ENCODE assay signal across 19 mouse cellular contexts in the genomic region with DNA sequence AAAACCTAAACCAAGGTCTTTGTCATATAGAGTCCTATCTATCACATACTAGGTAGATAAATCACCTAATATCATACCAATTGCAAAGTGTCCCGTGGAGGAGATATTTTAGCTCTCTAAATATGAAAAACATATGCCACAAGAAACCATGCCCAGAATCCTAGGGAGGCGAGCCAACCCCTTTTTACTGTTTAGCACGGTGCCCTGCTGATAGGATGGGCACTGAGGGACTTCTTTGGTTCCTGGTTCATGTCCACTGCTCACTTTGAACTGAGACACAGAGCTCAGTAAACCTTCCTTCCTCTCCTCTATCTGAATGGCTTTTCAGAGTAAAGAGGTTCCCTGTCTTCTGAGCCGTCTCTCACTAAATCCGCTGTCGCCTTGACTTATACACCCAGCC.
DNase-seq lines count a peak whose midpoint lies in the region; ATAC-seq lines count a peak whose summit lies in the region.
"Had no signal": no experiment of that assay in that cellular context is flagged by ENCODE, and none has a peak within 500 bp of the region (broad histone marks: within the 10 kb centered on the region; RNA-seq: fewer than 3 reads in every experiment).

No protein-coding gene starts in this region.

- peaks cover 8% of the 10 kb centered on the region; the same call in 1 of the 2 replicates for H3K4me1 ChIP-seq in hindbrain, embryonic 13.5 days (replicated peaks)
- H3K4me1 ChIP-seq: forebrain, embryonic 13.5 days; hindbrain, embryonic 12.5 days had no signal

- no peak overlapping the region for H3K4me3 ChIP-seq in hindbrain, embryonic 13.5 days
- H3K4me3 ChIP-seq: forebrain, embryonic 13.5 days; hindbrain, embryonic 12.5 days had no signal

- no peaks in the 10 kb centered on the region for H3K36me3 ChIP-seq in hindbrain, embryonic 13.5 days
- H3K36me3 ChIP-seq: G1E; hindbrain, embryonic 12.5 days had no signal

- no peak overlapping the region for H3K27ac ChIP-seq in hindbrain, embryonic 13.5 days
- H3K27ac ChIP-seq: forebrain, embryonic 13.5 days; hindbrain, embryonic 12.5 days; hindbrain, postnatal 0 days; kidney, postnatal 0 days had no signal

- WGBS in hindbrain, embryonic 13.5 days, result 87% methylated on average over 6 of the region's 6 CpGs

- no peak overlapping the region for H3K9ac ChIP-seq in hindbrain, embryonic 13.5 days
- H3K9ac ChIP-seq: forebrain, embryonic 13.5 days; hindbrain, embryonic 12.5 days had no signal

- no peak overlapping the region for H3K4me2 ChIP-seq in hindbrain, embryonic 13.5 days
- H3K4me2 ChIP-seq: forebrain, embryonic 13.5 days; hindbrain, embryonic 12.5 days had no signal

- H3K27me3 ChIP-seq in hindbrain, embryonic 13.5 days, result no peaks in the 10 kb centered on the region
- H3K27me3 ChIP-seq: forebrain, embryonic 13.5 days; hindbrain, embryonic 12.5 days had no signal

- H3K9me3 ChIP-seq in hindbrain, embryonic 13.5 days, result no peaks in the 10 kb centered on the region
- H3K9me3 ChIP-seq: forebrain, embryonic 13.5 days; hindbrain, embryonic 12.5 days had no signal

- peak; percentile 73 for DNase-seq in brain, adult 2 months (ENCODE audit: low read depth, low spot score)
- peak; percentile 22 for DNase-seq in cerebellum, adult 11 months
- peak; percentile 42 for DNase-seq in cerebellum, adult 8-10 months
- peak; percentile 50 to 75 for DNase-seq in cerebellum, postnatal 14 days
- DNase-seq in frontal cortex, postnatal 36 days (ENCODE audit: low spot score in 2 of 2), result no peak
- DNase-seq in gastrocnemius, postnatal 4 days (ENCODE audit: low spot score in 2 of 2), result no peak
- DNase-seq: adrenal gland, postnatal 10 days; gastrocnemius, postnatal 14 days; heart, postnatal 10 days; heart, postnatal 4 days; kidney, adult 11 months; kidney, adult 9 months had no signal

- no peak for ATAC-seq in hindbrain, embryonic 13.5 days (ENCODE audit: low FRiP score)
- ATAC-seq: CD4-positive, CD25-positive, alpha-beta regulatory T cell, adult 4 months; forebrain, embryonic 13.5 days; hindbrain, postnatal 0 days had no signal

Comparison
In these comparisons a context has a peak if more than half of its experiments do, and no peak if none do; other contexts are left out.
1. DNase-seq: peak in brain, adult 2 months (single experiment), cerebellum, adult 11 months (single experiment), cerebellum, adult 8-10 months (single experiment) and cerebellum, postnatal 14 days (2 of 2); none in frontal cortex, postnatal 36 days (0 of 2) and gastrocnemius, postnatal 4 days (0 of 2).